Mouse (Mus musculus): Measurements from ENCODE around the gene 0610010K14Rik.

DNA sequence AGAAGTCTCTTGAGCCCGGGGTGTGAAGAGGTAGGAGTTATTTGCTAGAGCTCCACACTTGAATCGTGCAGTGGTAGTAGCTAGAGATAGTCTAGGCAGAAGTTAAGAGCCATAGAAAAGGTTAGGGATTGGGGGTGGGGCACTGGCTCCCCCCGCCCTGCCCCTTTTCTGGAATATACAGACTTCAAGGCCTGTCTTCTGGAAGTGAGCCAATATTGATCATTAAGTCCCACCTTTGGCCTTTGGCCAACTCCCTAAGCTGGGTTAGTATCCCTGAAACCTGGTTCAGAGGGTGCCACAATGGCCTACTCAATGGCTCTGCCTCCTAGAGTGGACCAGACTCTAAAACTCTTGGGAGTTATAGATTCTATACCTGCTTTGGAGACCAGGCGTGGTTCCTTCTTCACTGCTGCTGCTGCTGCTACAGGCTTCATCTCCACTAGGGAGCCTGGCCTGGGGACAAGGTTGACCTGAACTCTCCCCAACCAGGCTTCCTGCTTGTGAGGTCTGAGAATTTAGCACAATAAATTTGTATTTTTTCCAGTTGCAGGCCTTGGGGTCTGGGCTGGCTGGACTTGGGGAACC, 10.0 kb downstream of the 0610010K14Rik start:
- TF ChIP-seq POLR2A (IDR thresholded peaks at IDR 0.05; ENCODE audit: low read depth, low read length) (no peak), MAX (IDR thresholded peaks at IDR 0.05; ENCODE audit: low read length) (no peak), CTCF (conservative IDR thresholded peaks at IDR 0.05 in 1 of 2, IDR thresholded peaks at IDR 0.05 in 1 of 2; ENCODE audit: low read depth in 2 of 2, low read length in 2 of 2) (no peak), RCOR1 (conservative IDR thresholded peaks at IDR 0.05; ENCODE audit: low read depth, low read length) (no peak), BHLHE40 (IDR thresholded peaks at IDR 0.05; ENCODE audit: low read depth, low read length) (no peak), TBP (conservative IDR thresholded peaks at IDR 0.05; ENCODE audit: low read depth, low read length) (no peak), EP300 (IDR thresholded peaks at IDR 0.05; ENCODE audit: low read length) (no peak), MAZ (IDR thresholded peaks at IDR 0.05; ENCODE audit: low read depth, low read length) (no peak), UBTF (IDR thresholded peaks at IDR 0.05; ENCODE audit: low read depth, low read length) (no peak), E2F4 (IDR thresholded peaks at IDR 0.05; ENCODE audit: insufficient replicate concordance, low read depth, low read length) (no peak), ETS1 (conservative IDR thresholded peaks at IDR 0.05; ENCODE audit: low read depth, low read length) (no peak), CHD1 (IDR thresholded peaks at IDR 0.05; ENCODE audit: low read depth, low read length) (no peak), HCFC1 (IDR thresholded peaks at IDR 0.05; ENCODE audit: low read depth, low read length) (no peak), GABPA (IDR thresholded peaks at IDR 0.05; ENCODE audit: insufficient replicate concordance, low read depth, low read length) (no peak)

Data from CH12.LX (cell line).